Mouse (Mus musculus): ENCODE results near the gene Ttc23. TPM values are rescaled to one million over a fixed set of nuclear protein-coding genes. Genes with fewer than 3 reads are reported as not detected.

The Ttc23 gene
- polyA plus RNA-seq, 1 experiment, result 1.2 TPM

GRCm38 (mm10) chr7:67652211-67652610, 5.0 kb downstream of the Ttc23 start:
- TF ChIP-seq CTCF (IDR thresholded peaks at IDR 0.05; ENCODE audit: extremely low read depth, insufficient read depth, insufficient read length, insufficient replicate concordance), result no peak
- no peak for TF ChIP-seq POLR2A (IDR thresholded peaks at IDR 0.05; ENCODE audit: low read depth, low read length)
- DNase-seq (ENCODE audit: low read depth in 1 of 2, low spot score in 2 of 2), result no peak
- 86% methylated on average over 5 of the region's 5 CpGs for WGBS
- Histone ChIP-seq H3K27me3 (ENCODE audit: control insufficient read depth, insufficient read depth, low read length) (no peaks in the 10 kb centered on the region), H3K4me3 (ENCODE audit: extremely low read depth, insufficient read depth, insufficient read length) (no peak overlapping the region), H3K4me1 (ENCODE audit: control insufficient read depth, insufficient read depth, insufficient read length) (no peaks in the 10 kb centered on the region), H3K36me3 (ENCODE audit: control insufficient read depth, insufficient read depth, low read length) (no peaks in the 10 kb centered on the region), H3K27ac (ENCODE audit: insufficient read depth, low read length) (no peak overlapping the region)

GRCm38 (mm10) chr7:67654668-67655067, 7.5 kb downstream of the Ttc23 start:
- no peak overlapping the region for H3K4me3 ChIP-seq (ENCODE audit: extremely low read depth, insufficient read depth, insufficient read length)
- H3K27ac ChIP-seq (ENCODE audit: insufficient read depth, low read length), result no peak overlapping the region
- no peak for TF ChIP-seq CTCF (IDR thresholded peaks at IDR 0.05; ENCODE audit: extremely low read depth, insufficient read depth, insufficient read length, insufficient replicate concordance)
- no peak for TF ChIP-seq POLR2A (IDR thresholded peaks at IDR 0.05; ENCODE audit: low read depth, low read length)
- no peaks in the 10 kb centered on the region for H3K27me3 ChIP-seq (ENCODE audit: control insufficient read depth, insufficient read depth, low read length)
- no peaks in the 10 kb centered on the region for H3K36me3 ChIP-seq (ENCODE audit: control insufficient read depth, insufficient read depth, low read length)
- no peak for DNase-seq (ENCODE audit: low read depth in 1 of 2, low spot score in 2 of 2)
- WGBS, result 66% methylated on average over 7 of the region's 7 CpGs
- H3K4me1 ChIP-seq (ENCODE audit: control insufficient read depth, insufficient read depth, insufficient read length), result no peaks in the 10 kb centered on the region

GRCm38 (mm10) chr7:67655186-67655585, 8.0 kb downstream of the Ttc23 start:
- Histone ChIP-seq H3K4me3 (ENCODE audit: extremely low read depth, insufficient read depth, insufficient read length) (no peak overlapping the region), H3K4me1 (ENCODE audit: control insufficient read depth, insufficient read depth, insufficient read length) (no peaks in the 10 kb centered on the region), H3K27ac (ENCODE audit: insufficient read depth, low read length) (no peak overlapping the region), H3K27me3 (ENCODE audit: control insufficient read depth, insufficient read depth, low read length) (no peaks in the 10 kb centered on the region), H3K36me3 (ENCODE audit: control insufficient read depth, insufficient read depth, low read length) (no peaks in the 10 kb centered on the region)
- no peak for DNase-seq (ENCODE audit: low read depth in 1 of 2, low spot score in 2 of 2)
- 83% methylated on average over 1 of the region's 1 CpGs for whole genome bisulfite sequencing
- TF ChIP-seq CTCF (IDR thresholded peaks at IDR 0.05; ENCODE audit: extremely low read depth, insufficient read depth, insufficient read length, insufficient replicate concordance) (no peak), POLR2A (IDR thresholded peaks at IDR 0.05; ENCODE audit: low read depth, low read length) (no peak)

- Histone ChIP-seq H3K4me1 (ENCODE audit: control insufficient read depth, insufficient read depth, insufficient read length) (no peaks in the 10 kb centered on the region), H3K27ac (ENCODE audit: insufficient read depth, low read length) (no peak overlapping the region), H3K36me3 (ENCODE audit: control insufficient read depth, insufficient read depth, low read length) (no peaks in the 10 kb centered on the region), H3K4me3 (ENCODE audit: extremely low read depth, insufficient read depth, insufficient read length) (no peak overlapping the region), H3K27me3 (ENCODE audit: control insufficient read depth, insufficient read depth, low read length) (no peaks in the 10 kb centered on the region)
- TF ChIP-seq POLR2A (IDR thresholded peaks at IDR 0.05; ENCODE audit: low read depth, low read length) (no peak), CTCF (IDR thresholded peaks at IDR 0.05; ENCODE audit: extremely low read depth, insufficient read depth, insufficient read length, insufficient replicate concordance) (no peak)
- WGBS, result 86% methylated on average over 4 of the region's 4 CpGs
- no peak for DNase-seq (ENCODE audit: low read depth in 1 of 2, low spot score in 2 of 2)
Observed at GRCm38 (mm10) chr7:67658110-67658509, 10.9 kb downstream of the Ttc23 start.

- H3K36me3 ChIP-seq (ENCODE audit: control insufficient read depth, insufficient read depth, low read length), result no peaks in the 10 kb centered on the region
- no peak for TF ChIP-seq POLR2A (IDR thresholded peaks at IDR 0.05; ENCODE audit: low read depth, low read length)
- no peak for TF ChIP-seq CTCF (IDR thresholded peaks at IDR 0.05; ENCODE audit: extremely low read depth, insufficient read depth, insufficient read length, insufficient replicate concordance)
- no peaks in the 10 kb centered on the region for H3K4me1 ChIP-seq (ENCODE audit: control insufficient read depth, insufficient read depth, insufficient read length)
- no peak for DNase-seq (ENCODE audit: low read depth in 1 of 2, low spot score in 2 of 2)
- H3K27ac ChIP-seq (ENCODE audit: insufficient read depth, low read length), result no peak overlapping the region
- H3K27me3 ChIP-seq (ENCODE audit: control insufficient read depth, insufficient read depth, low read length), result no peaks in the 10 kb centered on the region
- WGBS, result 91% methylated on average over 5 of the region's 5 CpGs
- no peak overlapping the region for H3K4me3 ChIP-seq (ENCODE audit: extremely low read depth, insufficient read depth, insufficient read length)
Observed at GRCm38 (mm10) chr7:67662424-67662823, 15.2 kb downstream of the Ttc23 start.

GRCm38 (mm10) chr7:67663981-67664694, 16.9 kb downstream of the Ttc23 start:
- Histone ChIP-seq H3K4me1 (ENCODE audit: control insufficient read depth, insufficient read depth, insufficient read length) (no peaks in the 10 kb centered on the region), H3K27ac (ENCODE audit: insufficient read depth, low read length) (no peak overlapping the region), H3K4me3 (ENCODE audit: extremely low read depth, insufficient read depth, insufficient read length) (no peak overlapping the region), H3K27me3 (ENCODE audit: control insufficient read depth, insufficient read depth, low read length) (no peaks in the 10 kb centered on the region), H3K36me3 (ENCODE audit: control insufficient read depth, insufficient read depth, low read length) (no peaks in the 10 kb centered on the region)
- no peak for DNase-seq (ENCODE audit: low read depth in 1 of 2, low spot score in 2 of 2)
- TF ChIP-seq CTCF (IDR thresholded peaks at IDR 0.05; ENCODE audit: extremely low read depth, insufficient read depth, insufficient read length, insufficient replicate concordance) (no peak), POLR2A (IDR thresholded peaks at IDR 0.05; ENCODE audit: low read depth, low read length) (no peak)
- 90% methylated on average over 14 of the region's 14 CpGs for WGBS

- Histone ChIP-seq H3K27me3 (ENCODE audit: control insufficient read depth, insufficient read depth, low read length) (no peaks in the 10 kb centered on the region), H3K4me1 (ENCODE audit: control insufficient read depth, insufficient read depth, insufficient read length) (no peaks in the 10 kb centered on the region), H3K4me3 (ENCODE audit: extremely low read depth, insufficient read depth, insufficient read length) (no peak overlapping the region), H3K36me3 (ENCODE audit: control insufficient read depth, insufficient read depth, low read length) (no peaks in the 10 kb centered on the region), H3K27ac (ENCODE audit: insufficient read depth, low read length) (no peak overlapping the region)
- 94% methylated on average over 1 of the region's 1 CpGs for WGBS
- TF ChIP-seq CTCF (IDR thresholded peaks at IDR 0.05; ENCODE audit: extremely low read depth, insufficient read depth, insufficient read length, insufficient replicate concordance) (no peak), POLR2A (IDR thresholded peaks at IDR 0.05; ENCODE audit: low read depth, low read length) (no peak)
- no peak for DNase-seq (ENCODE audit: low read depth in 1 of 2, low spot score in 2 of 2)
Observed at GRCm38 (mm10) chr7:67670965-67671364, 23.8 kb downstream of the Ttc23 start.

Data from spleen, adult 2 months (tissue).